Mouse (Mus musculus): ENCODE measurements around the gene Znrf1. TPM values are rescaled to one million over a fixed set of nuclear protein-coding genes. Genes with fewer than 3 reads are reported as not detected.

Znrf1 gene
- polyA plus RNA-seq, 1 experiment from 2014 or later, result 23.1 TPM

GRCm38 (mm10) chr8:111618273-111618672 lies 82.4 kb downstream of the Znrf1 start:
- H3K27ac ChIP-seq (ENCODE audit: low read depth, low read length), result no peak overlapping the region
- WGBS (ENCODE audit: insufficient replicate concordance), result 79% methylated on average over 4 of the region's 4 CpGs
- no peak overlapping the region for H3K4me2 ChIP-seq
- H3K9me3 ChIP-seq (replicated peaks; ENCODE audit: control insufficient read depth, low read length), result no peaks in the 10 kb centered on the region
- no peak overlapping the region for H3K9ac ChIP-seq (ENCODE audit: low read depth, low read length)
- no peak for ATAC-seq (replicated peaks; ENCODE audit: insufficient number of reproducible peaks, low FRiP score, low TSS enrichment)
- peaks cover 3% of the 10 kb centered on the region; the same call in 1 of the 2 replicates for H3K36me3 ChIP-seq (ENCODE audit: control insufficient read depth, insufficient read depth, low read length)
- no peak overlapping the region for H3K4me3 ChIP-seq (ENCODE audit: low read depth, low read length)
- peaks cover 6% of the 10 kb centered on the region; the same call in 1 of the 2 replicates for H3K4me1 ChIP-seq (ENCODE audit: control insufficient read depth, insufficient read depth, low read length)
- H3K27me3 ChIP-seq (ENCODE audit: control insufficient read depth, insufficient read depth, low read length), result no peaks in the 10 kb centered on the region

DNA sequence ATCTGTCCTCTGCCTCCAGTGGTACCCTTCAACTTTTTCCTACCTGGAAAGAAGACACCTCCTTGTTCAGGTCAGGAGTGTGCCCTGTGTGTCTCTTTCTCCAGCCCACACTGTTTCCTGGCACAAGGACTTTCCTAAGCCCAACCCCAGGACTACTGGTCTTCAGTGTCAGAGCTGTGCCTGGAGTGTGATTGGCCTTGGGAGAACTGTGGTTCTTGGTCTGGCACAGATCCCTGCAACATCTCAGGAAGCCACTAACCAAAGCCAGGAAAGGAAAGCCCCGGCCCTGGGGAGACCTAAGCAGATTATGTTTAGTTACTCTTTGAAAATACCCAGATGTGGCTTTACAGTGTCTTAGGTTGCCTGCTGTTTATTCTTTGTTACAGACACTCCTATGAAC lies 84.0 kb downstream of the Znrf1 start:
- H3K9me3 ChIP-seq (replicated peaks; ENCODE audit: control insufficient read depth, low read length), result no peaks in the 10 kb centered on the region
- H3K9ac ChIP-seq (ENCODE audit: low read depth, low read length), result no peak overlapping the region
- peaks cover 3% of the 10 kb centered on the region; the same call in 1 of the 2 replicates for H3K36me3 ChIP-seq (ENCODE audit: control insufficient read depth, insufficient read depth, low read length)
- no peak overlapping the region for H3K4me3 ChIP-seq (ENCODE audit: low read depth, low read length)
- no peak for ATAC-seq (replicated peaks; ENCODE audit: insufficient number of reproducible peaks, low FRiP score, low TSS enrichment)
- no peak overlapping the region for H3K27ac ChIP-seq (ENCODE audit: low read depth, low read length)
- H3K27me3 ChIP-seq (ENCODE audit: control insufficient read depth, insufficient read depth, low read length), result no peaks in the 10 kb centered on the region
- H3K4me2 ChIP-seq, result no peak overlapping the region
- 56% methylated on average over 1 of the region's 1 CpGs for WGBS (ENCODE audit: insufficient replicate concordance)
- H3K4me1 ChIP-seq (ENCODE audit: control insufficient read depth, insufficient read depth, low read length), result peaks cover 6% of the 10 kb centered on the region; the same call in 1 of the 2 replicates

DNA sequence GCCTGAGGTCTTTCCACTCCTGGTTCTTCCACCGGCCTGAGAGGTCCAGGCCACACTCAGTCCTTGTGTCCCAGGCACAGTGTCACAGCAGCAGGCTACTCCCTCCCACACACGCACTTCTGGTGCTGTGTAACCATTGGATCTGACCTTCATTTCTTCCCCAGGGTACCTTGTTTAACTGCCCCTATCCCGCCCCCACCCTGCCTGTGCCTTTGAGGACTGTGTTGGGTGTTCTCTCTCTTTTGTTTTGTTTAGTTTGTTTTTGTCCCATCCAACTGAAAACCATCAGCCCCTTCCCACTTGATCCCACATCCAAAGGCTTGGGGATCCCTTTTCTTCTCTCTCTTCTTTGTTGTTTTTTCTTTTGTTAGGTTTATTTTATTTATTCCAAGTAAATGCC lies 86.2 kb downstream of the Znrf1 start:
- Histone ChIP-seq H3K4me3 (ENCODE audit: low read depth, low read length) (no peak overlapping the region), H3K4me1 (ENCODE audit: control insufficient read depth, insufficient read depth, low read length) (peaks cover 6% of the 10 kb centered on the region; the same call in 1 of the 2 replicates), H3K9me3 (replicated peaks; ENCODE audit: control insufficient read depth, low read length) (no peaks in the 10 kb centered on the region), H3K27ac (ENCODE audit: low read depth, low read length) (no peak overlapping the region), H3K9ac (ENCODE audit: low read depth, low read length) (no peak overlapping the region), H3K27me3 (ENCODE audit: control insufficient read depth, insufficient read depth, low read length) (no peaks in the 10 kb centered on the region), H3K36me3 (ENCODE audit: control insufficient read depth, insufficient read depth, low read length) (peaks cover 3% of the 10 kb centered on the region; the same call in 1 of the 2 replicates), H3K4me2 (no peak overlapping the region)
- ATAC-seq (replicated peaks; ENCODE audit: insufficient number of reproducible peaks, low FRiP score, low TSS enrichment), result no peak
- 83% methylated on average over 3 of the region's 3 CpGs for WGBS (ENCODE audit: insufficient replicate concordance)

DNA sequence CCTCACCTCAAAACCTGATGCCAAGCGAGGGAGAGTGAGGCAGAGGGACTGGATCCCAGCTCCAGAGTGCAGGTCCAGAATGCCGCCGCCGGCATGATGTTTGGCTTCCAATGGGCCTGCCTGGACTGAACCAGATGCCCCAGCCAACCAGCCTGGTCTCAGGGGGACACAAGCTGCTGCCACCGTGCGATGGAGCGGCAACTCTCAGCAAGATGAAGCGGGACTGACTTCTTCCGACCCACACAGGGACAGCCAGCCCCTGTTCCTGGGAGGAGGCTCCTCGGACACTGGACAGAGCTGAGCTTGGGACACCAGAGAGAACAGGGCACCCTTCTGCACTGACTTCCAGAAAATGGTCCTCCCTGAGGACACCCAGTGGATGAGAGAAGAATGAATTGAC lies 86.7 kb downstream of the Znrf1 start:
- peaks cover 6% of the 10 kb centered on the region; the same call in 1 of the 2 replicates for H3K4me1 ChIP-seq (ENCODE audit: control insufficient read depth, insufficient read depth, low read length)
- ATAC-seq (replicated peaks; ENCODE audit: insufficient number of reproducible peaks, low FRiP score, low TSS enrichment), result no peak

DNA sequence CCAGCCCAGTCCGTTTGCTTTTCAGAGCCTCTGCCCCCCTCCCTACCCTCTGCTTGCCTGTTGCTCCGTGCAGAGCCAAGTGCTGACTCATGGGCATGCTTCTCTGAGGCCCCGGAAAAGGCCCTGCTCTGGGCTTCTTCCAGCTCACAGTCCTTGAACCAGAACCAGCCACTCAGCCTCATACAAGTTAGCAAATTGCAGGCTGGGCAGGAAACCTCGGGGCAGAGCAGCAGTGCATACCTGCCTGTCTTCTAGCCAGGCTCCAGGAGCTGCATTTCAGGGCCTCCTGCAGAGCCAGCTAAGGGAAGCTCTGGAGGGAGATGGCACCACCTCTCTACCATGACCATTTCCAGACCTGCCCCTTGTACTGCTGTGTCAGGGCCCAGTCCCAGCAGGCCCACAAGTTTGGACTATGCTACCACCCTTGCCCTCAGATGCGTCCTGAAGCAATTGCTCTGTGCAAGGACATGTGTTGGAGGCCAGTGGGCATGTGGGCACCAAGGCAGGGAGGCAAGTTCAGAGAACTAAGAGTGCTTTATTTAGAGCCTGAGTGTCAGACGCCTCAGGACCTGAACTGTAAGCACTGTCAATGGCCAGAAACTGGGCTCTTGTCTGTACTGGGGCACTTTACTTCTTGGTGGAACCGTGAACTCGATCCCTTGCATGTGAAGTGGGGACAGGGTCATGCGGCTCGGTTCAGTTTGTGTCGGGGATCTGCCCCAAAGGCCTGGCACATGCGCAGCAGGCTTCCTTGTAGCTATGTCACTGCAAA lies 88.4 kb downstream of the Znrf1 start:
- no peak overlapping the region for H3K4me3 ChIP-seq (ENCODE audit: low read depth, low read length)
- peaks cover 6% of the 10 kb centered on the region; the same call in 1 of the 2 replicates for H3K4me1 ChIP-seq (ENCODE audit: control insufficient read depth, insufficient read depth, low read length)
- WGBS (ENCODE audit: insufficient replicate concordance), result 72% methylated on average over 12 of the region's 12 CpGs
- no peaks in the 10 kb centered on the region for H3K9me3 ChIP-seq (replicated peaks; ENCODE audit: control insufficient read depth, low read length)
- no peak for ATAC-seq (replicated peaks; ENCODE audit: insufficient number of reproducible peaks, low FRiP score, low TSS enrichment)
- peaks cover 5% of the 10 kb centered on the region; the same call in 1 of the 2 replicates for H3K36me3 ChIP-seq (ENCODE audit: control insufficient read depth, insufficient read depth, low read length)
- no peaks in the 10 kb centered on the region for H3K27me3 ChIP-seq (ENCODE audit: control insufficient read depth, insufficient read depth, low read length)
- H3K4me2 ChIP-seq, result no peak overlapping the region
- H3K27ac ChIP-seq (ENCODE audit: low read depth, low read length), result no peak overlapping the region
- H3K9ac ChIP-seq (ENCODE audit: low read depth, low read length), result no peak overlapping the region

More for the DNA sequence above, 86.7 kb downstream of the Znrf1 start:
- Histone ChIP-seq H3K27me3 (ENCODE audit: control insufficient read depth, insufficient read depth, low read length) (no peaks in the 10 kb centered on the region), H3K4me2 (no peak overlapping the region), H3K9me3 (replicated peaks; ENCODE audit: control insufficient read depth, low read length) (no peaks in the 10 kb centered on the region), H3K36me3 (ENCODE audit: control insufficient read depth, insufficient read depth, low read length) (peaks cover 3% of the 10 kb centered on the region; the same call in 1 of the 2 replicates), H3K9ac (ENCODE audit: low read depth, low read length) (no peak overlapping the region), H3K4me3 (ENCODE audit: low read depth, low read length) (no peak overlapping the region), H3K27ac (ENCODE audit: low read depth, low read length) (no peak overlapping the region)
- 87% methylated on average over 10 of the region's 10 CpGs for WGBS (ENCODE audit: insufficient replicate concordance)

- Histone ChIP-seq H3K4me1 (ENCODE audit: control insufficient read depth, insufficient read depth, low read length) (peaks cover 2% of the 10 kb centered on the region; the same call in 1 of the 2 replicates), H3K36me3 (ENCODE audit: control insufficient read depth, insufficient read depth, low read length) (peaks cover 5% of the 10 kb centered on the region; the same call in 1 of the 2 replicates), H3K9me3 (replicated peaks; ENCODE audit: control insufficient read depth, low read length) (no peaks in the 10 kb centered on the region), H3K4me2 (no peak overlapping the region), H3K9ac (ENCODE audit: low read depth, low read length) (no peak overlapping the region), H3K27ac (ENCODE audit: low read depth, low read length) (no peak overlapping the region), H3K27me3 (ENCODE audit: control insufficient read depth, insufficient read depth, low read length) (no peaks in the 10 kb centered on the region), H3K4me3 (ENCODE audit: low read depth, low read length) (no peak overlapping the region)
- 85% methylated on average over 10 of the region's 10 CpGs for WGBS (ENCODE audit: insufficient replicate concordance)
- ATAC-seq (replicated peaks; ENCODE audit: insufficient number of reproducible peaks, low FRiP score, low TSS enrichment), result no peak
Observed at GRCm38 (mm10) chr8:111624853-111625221, 88.9 kb downstream of the Znrf1 start.

- H3K27me3 ChIP-seq (ENCODE audit: control insufficient read depth, insufficient read depth, low read length), result no peaks in the 10 kb centered on the region
- no peaks in the 10 kb centered on the region for H3K4me1 ChIP-seq (ENCODE audit: control insufficient read depth, insufficient read depth, low read length)
- no peak overlapping the region for H3K27ac ChIP-seq (ENCODE audit: low read depth, low read length)
- no peak overlapping the region for H3K9ac ChIP-seq (ENCODE audit: low read depth, low read length)
- no peak overlapping the region for H3K4me3 ChIP-seq (ENCODE audit: low read depth, low read length)
- H3K9me3 ChIP-seq (replicated peaks; ENCODE audit: control insufficient read depth, low read length), result no peaks in the 10 kb centered on the region
- no peak overlapping the region for H3K4me2 ChIP-seq
- 31% methylated on average over 6 of the region's 6 CpGs for WGBS (ENCODE audit: insufficient replicate concordance)
- ATAC-seq (replicated peaks; ENCODE audit: insufficient number of reproducible peaks, low FRiP score, low TSS enrichment), result no peak
- H3K36me3 ChIP-seq (ENCODE audit: control insufficient read depth, insufficient read depth, low read length), result peaks cover 5% of the 10 kb centered on the region; the same call in 1 of the 2 replicates
Observed at GRCm38 (mm10) chr8:111625694-111626527, 90.0 kb downstream of the Znrf1 start.

DNA sequence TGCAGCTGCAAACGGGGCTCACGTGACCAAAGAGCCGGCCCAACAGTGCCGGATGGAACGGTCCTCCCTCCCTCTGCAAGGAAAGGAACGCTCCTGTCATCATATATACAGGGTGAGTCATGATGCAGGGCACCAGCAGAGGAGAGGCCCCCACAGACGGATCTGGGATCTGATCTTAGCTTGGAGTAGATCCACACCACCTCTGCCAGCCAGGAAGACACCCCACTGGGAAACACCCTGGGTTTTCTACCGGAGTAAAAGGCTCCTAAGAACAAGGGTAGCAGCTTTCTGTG lies 90.6 kb downstream of the Znrf1 start:
- H3K27me3 ChIP-seq (ENCODE audit: control insufficient read depth, insufficient read depth, low read length), result no peaks in the 10 kb centered on the region
- H3K4me2 ChIP-seq, result no peak overlapping the region
- ATAC-seq (replicated peaks; ENCODE audit: insufficient number of reproducible peaks, low FRiP score, low TSS enrichment), result no peak
- H3K4me3 ChIP-seq (ENCODE audit: low read depth, low read length), result no peak overlapping the region
- peaks cover 5% of the 10 kb centered on the region; the same call in 1 of the 2 replicates for H3K36me3 ChIP-seq (ENCODE audit: control insufficient read depth, insufficient read depth, low read length)
- no peak overlapping the region for H3K27ac ChIP-seq (ENCODE audit: low read depth, low read length)
- no peaks in the 10 kb centered on the region for H3K4me1 ChIP-seq (ENCODE audit: control insufficient read depth, insufficient read depth, low read length)
- WGBS (ENCODE audit: insufficient replicate concordance), result 70% methylated on average over 8 of the region's 8 CpGs
- no peaks in the 10 kb centered on the region for H3K9me3 ChIP-seq (replicated peaks; ENCODE audit: control insufficient read depth, low read length)
- H3K9ac ChIP-seq (ENCODE audit: low read depth, low read length), result no peak overlapping the region

Measured in heart, embryonic 11.5 days (tissue).